Mouse (Mus musculus) neural tube, embryonic 13.5 days (tissue): ENCODE results near the gene Rbks. TPM values are rescaled to one million over a fixed set of nuclear protein-coding genes. Genes with fewer than 3 reads are reported as not detected.

Experiments used
- ATAC-seq: fragments of 200-750 bp; cut with Nextera tagmentation; 2 replicates; pipeline ENCODE4 v1.8.0; 2017; ENCODE audit warnings: low read depth, mild to moderate bottlenecking, moderate TSS enrichment, moderate library complexity
- H3K27ac ChIP-seq: fragments of 300-500 bp; sonication (generic); replicated peaks from 2 replicates; pipeline ENCODE4 v1.5.1; 2015; ENCODE audit warnings: moderate library complexity, mild to moderate bottlenecking, inconsistent platforms
- H3K27me3 ChIP-seq: fragments of 300-500 bp; sonication (generic); 2 replicates; pipeline ENCODE4 v1.6.1; 2015; ENCODE audit warnings: mild to moderate bottlenecking, inconsistent platforms
- H3K36me3 ChIP-seq: fragments of 300-500 bp; sonication (generic); 2 replicates; pipeline ENCODE4 v1.6.1; 2015; ENCODE audit warnings: mild to moderate bottlenecking, inconsistent platforms
- H3K4me1 ChIP-seq: fragments of 300-500 bp; sonication (generic); replicated peaks from 2 replicates; pipeline ENCODE4 v1.6.1; 2015; ENCODE audit warnings: inconsistent platforms
- H3K4me2 ChIP-seq: fragments of 300-500 bp; sonication (generic); 2 replicates; pipeline ENCODE4 v1.6.1; 2015; ENCODE audit warnings: inconsistent platforms, mild to moderate bottlenecking, moderate library complexity
- H3K4me3 ChIP-seq: fragments of 300-500 bp; sonication (generic); 2 replicates; pipeline ENCODE4 v1.5.1; 2015; ENCODE audit warnings: mild to moderate bottlenecking, inconsistent platforms
- H3K9ac ChIP-seq: fragments of 300-500 bp; sonication (generic); 2 replicates; pipeline ENCODE4 v1.6.1; 2015; ENCODE audit warnings: moderate library complexity, mild to moderate bottlenecking, inconsistent platforms
- H3K9me3 ChIP-seq: fragments of 300-500 bp; sonication (generic); 2 replicates; pipeline ENCODE4 v1.6.1; 2016; ENCODE audit warnings: inconsistent platforms
- WGBS: fragments of 180-500 bp; shearing (Covaris S2); methylation state at CpG from one replicate; pipeline ENCODE4 v1.1.7; 2015; 5-methylcytosine and 5-hydroxymethylcytosine counted together
- polyA plus RNA-seq: library from polyadenylated mRNA; unstranded; fragments of >200 nt; fragmentation: Nextera tagmentation; extraction: Ambion mirVana; gene quantifications from 2 replicates; pipeline ENCODE4 v1.2.1, GENCODE M21; 2015

Gene Rbks
- polyA plus RNA-seq, result 3.5 and 3.8 TPM in 2 replicates

DNA sequence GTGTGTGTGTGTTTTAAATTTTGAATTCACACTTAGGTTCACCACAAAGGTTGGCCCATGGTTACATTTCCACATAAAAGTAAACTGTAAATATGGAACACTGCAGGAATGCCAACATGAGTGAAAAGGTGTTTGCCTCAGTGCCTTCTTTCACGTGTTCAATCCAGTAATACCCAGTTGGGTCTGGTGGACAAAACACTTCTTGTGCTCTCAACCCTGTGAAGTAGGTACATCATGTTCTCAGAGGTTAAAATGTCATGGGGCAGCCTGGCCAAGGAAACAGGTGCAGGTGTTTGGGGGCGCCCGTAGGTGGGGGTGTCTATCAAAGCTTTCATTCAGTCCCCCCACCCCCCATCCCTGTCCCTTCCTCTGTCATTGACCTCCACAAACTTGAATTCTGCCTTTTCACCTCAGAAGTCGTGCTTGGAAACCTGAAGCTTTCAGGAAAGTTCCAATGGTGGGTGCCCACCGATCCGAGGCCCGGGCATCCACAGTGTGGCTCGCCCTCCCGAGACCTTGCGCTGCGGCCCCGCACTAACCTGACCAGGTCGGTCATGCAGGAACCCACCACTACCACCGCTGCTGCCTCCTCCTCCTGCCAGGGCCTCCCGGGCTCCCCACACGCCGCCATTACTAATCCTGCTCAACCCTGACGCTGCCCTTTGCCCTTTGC is at the start of gene Rbks:
Gene Rbks, minus strand, starts transcription at position 657 of the 673 bp plus-strand sequence.
- Histone ChIP-seq H3K27me3 (no peaks in the 10 kb centered on the region), H3K4me2 (peak within 1 kb of the TSS; percentile 83), H3K4me1 (peaks cover 15% of the 10 kb centered on the region), H3K9me3 (no peaks in the 10 kb centered on the region), H3K27ac (peak within 1 kb of the TSS; percentile 95), H3K36me3 (no peaks in the 10 kb centered on the region), H3K4me3 (peak within 1 kb of the TSS; percentile 80), H3K9ac (peak within 1 kb of the TSS; percentile 88)
- peak; percentile 2 for ATAC-seq
- 8% methylated on average over 18 of the region's 18 CpGs for WGBS

DNA sequence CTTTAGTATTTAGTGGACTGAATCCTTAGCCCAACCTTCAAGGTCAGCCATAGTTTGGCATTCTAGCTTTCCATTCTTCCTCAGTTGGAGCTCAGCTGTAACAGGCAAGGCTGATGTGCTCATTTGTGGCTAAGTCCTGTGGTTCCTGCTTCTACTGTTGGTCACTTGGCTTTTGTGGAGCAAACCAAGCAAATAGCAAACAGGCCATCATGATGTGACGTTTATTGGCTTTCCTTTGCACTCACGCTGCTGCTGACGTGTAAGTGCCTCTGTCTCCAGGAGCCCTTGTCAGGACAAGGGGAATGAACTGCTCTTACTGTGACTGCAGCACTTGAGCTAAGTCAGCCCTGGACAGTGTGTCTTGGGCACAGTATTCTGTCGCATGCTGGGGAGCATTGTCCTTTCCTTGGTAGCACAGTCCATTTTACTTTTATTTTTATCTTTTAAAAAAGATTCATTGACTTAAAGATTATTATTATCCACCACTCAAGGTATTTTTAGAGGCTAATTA is 45.1 kb upstream of the Rbks start:
- Histone ChIP-seq H3K9me3 (no peaks in the 10 kb centered on the region), H3K27me3 (no peaks in the 10 kb centered on the region), H3K36me3 (no peaks in the 10 kb centered on the region), H3K4me2 (no peak overlapping the region), H3K27ac (no peak overlapping the region), H3K9ac (no peak overlapping the region), H3K4me3 (no peak overlapping the region), H3K4me1 (no peaks in the 10 kb centered on the region)
- ATAC-seq, result no peak
- 42% methylated on average over 4 of the region's 4 CpGs for WGBS

DNA sequence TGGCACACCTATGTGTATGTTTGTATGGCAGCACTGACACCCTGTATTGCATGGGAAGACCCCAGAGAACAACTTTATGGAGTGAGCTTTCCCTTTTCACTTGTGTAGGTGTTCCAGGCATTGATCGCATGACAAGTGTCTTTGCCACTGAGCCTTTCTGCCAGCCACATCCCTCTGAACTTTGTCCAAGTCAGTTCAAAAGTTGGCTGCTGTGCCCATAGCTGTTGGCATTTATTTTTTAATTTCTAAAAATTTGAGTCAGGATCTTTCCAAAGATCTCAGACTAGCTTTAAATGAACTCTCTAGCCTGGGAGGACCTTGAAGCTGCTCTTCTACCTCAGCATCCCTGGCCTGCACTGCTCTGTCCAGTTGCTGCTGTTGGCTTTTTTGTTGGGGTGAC is 44.5 kb upstream of the Rbks start:
- no peaks in the 10 kb centered on the region for H3K36me3 ChIP-seq
- 100% methylated on average over 1 of the region's 1 CpGs for WGBS
- ATAC-seq, result no peak

GRCm38 (mm10) chr5:31732644-31733338 is 35.4 kb upstream of the Rbks start:
- Histone ChIP-seq H3K36me3 (no peaks in the 10 kb centered on the region), H3K27me3 (no peaks in the 10 kb centered on the region), H3K27ac (no peak overlapping the region), H3K4me3 (no peak overlapping the region), H3K4me1 (no peaks in the 10 kb centered on the region), H3K4me2 (no peak overlapping the region), H3K9ac (no peak overlapping the region), H3K9me3 (no peaks in the 10 kb centered on the region)
- no peak for ATAC-seq
- WGBS, result 52% methylated on average over 3 of the region's 3 CpGs

More for the DNA sequence above, 44.5 kb upstream of the Rbks start:
- no peak overlapping the region for H3K27ac ChIP-seq
- H3K27me3 ChIP-seq, result no peaks in the 10 kb centered on the region
- H3K9me3 ChIP-seq, result no peaks in the 10 kb centered on the region
- no peaks in the 10 kb centered on the region for H3K4me1 ChIP-seq
- H3K4me3 ChIP-seq, result no peak overlapping the region
- H3K4me2 ChIP-seq, result no peak overlapping the region
- no peak overlapping the region for H3K9ac ChIP-seq

DNA sequence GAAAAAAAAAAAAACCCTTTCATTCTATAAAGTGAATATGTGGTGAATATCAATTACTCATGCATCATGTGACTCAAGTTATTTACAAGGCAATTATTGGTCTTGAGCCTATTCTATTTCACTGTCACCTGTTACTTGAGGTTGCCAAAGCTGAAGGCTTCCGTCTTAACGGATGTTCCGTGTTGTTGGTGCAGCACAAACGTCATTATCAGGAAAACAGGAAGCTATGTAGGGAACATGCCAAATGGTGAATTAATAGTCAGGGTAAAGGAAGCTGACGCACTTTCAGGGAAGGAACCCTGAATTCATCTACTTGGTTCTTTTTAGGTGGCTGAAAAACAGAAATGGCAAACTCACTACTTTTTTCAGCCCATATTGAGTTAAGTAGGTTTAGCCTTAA is 30.0 kb upstream of the Rbks start:
- 82% methylated on average over 5 of the region's 5 CpGs for WGBS
- no peak for ATAC-seq
- H3K9ac ChIP-seq, result no peak overlapping the region
- H3K4me1 ChIP-seq, result no peaks in the 10 kb centered on the region
- H3K27ac ChIP-seq, result no peak overlapping the region
- H3K9me3 ChIP-seq, result no peaks in the 10 kb centered on the region
- H3K27me3 ChIP-seq, result no peaks in the 10 kb centered on the region
- H3K4me3 ChIP-seq, result no peak overlapping the region
- H3K36me3 ChIP-seq, result no peaks in the 10 kb centered on the region
- H3K4me2 ChIP-seq, result no peak overlapping the region

DNA sequence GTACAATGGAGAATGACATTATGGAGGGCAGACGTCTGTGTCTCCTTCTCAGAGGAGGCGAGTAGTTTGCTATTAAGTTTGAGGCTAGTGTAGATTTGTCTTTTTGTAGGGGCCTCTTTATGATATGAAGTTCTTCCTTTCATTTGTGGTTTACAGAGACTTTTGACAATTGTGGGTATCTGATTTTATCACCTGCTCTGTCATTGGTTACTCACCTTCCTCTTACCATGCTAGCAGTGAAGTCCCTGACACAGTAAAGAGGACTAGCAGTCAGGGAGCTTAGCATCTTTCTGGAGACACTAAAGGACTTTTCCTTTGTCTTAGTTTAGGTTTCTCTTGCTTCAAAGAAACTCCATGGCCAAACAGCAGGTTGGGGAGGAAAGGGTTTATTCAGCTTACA is 28.5 kb upstream of the Rbks start:
- Histone ChIP-seq H3K4me1 (no peaks in the 10 kb centered on the region), H3K36me3 (no peaks in the 10 kb centered on the region), H3K9ac (no peak overlapping the region), H3K4me2 (no peak overlapping the region), H3K27ac (no peak overlapping the region), H3K27me3 (no peaks in the 10 kb centered on the region), H3K9me3 (no peaks in the 10 kb centered on the region), H3K4me3 (no peak overlapping the region)
- ATAC-seq, result no peak
- WGBS, result 82% methylated on average over 2 of the region's 2 CpGs

DNA sequence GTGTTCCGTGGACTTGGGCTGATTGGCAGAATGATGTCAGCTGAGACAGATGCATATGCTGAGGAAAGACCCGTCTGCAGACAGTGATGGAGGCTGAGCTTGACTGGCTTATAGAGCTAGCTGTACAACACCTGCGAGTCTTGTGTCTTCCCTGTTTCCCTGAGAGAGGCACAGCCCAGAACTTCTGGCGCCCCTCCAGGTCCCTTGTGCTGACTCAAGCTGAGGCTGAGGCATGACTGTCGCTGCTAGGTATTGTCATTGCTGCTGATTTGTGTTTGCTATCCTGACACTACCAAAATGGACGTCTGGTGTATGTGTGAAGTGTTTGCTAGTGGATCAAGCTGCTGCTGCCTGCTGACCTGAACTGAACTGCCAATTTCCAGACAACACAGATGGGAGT is 27.1 kb upstream of the Rbks start:
- H3K4me3 ChIP-seq, result no peak overlapping the region
- H3K9ac ChIP-seq, result no peak overlapping the region
- H3K4me1 ChIP-seq, result no peaks in the 10 kb centered on the region
- ATAC-seq, result no peak
- H3K9me3 ChIP-seq, result no peaks in the 10 kb centered on the region
- H3K4me2 ChIP-seq, result no peak overlapping the region
- H3K27me3 ChIP-seq, result no peaks in the 10 kb centered on the region
- 71% methylated on average over 6 of the region's 6 CpGs for WGBS
- no peaks in the 10 kb centered on the region for H3K36me3 ChIP-seq
- no peak overlapping the region for H3K27ac ChIP-seq

DNA sequence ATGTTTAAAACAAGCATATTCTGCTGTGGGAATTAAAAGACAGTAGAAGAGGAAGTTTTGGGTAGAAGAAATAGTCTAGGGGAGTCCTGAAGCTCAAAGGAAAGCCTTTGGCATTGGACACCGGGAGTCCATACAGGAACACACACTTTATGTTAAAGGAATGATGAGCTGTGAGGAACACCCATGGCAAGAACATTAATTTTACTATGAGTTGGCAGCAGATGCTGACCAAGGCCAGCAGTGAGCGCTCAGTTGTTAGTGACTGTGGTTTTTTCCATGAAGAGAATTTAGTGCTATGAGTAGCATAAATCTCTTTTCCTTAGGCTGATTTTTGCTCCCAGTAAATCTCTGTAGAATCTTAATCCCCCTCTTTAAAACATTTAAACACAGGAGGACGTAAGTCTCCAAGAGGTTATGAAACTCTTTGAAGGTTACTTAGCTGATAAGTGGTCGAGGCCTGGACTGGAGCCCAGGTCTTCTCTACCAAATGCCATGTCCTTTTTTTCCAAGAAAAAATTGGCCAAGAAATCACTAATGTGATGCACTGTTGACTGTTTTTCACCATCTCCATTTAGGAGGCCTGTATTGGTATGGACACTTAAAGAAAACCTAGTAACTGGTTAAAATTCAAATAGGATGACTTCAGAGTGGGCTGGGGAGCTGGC is 18.2 kb upstream of the Rbks start:
- Histone ChIP-seq H3K4me3 (no peak overlapping the region), H3K9ac (no peak overlapping the region), H3K36me3 (no peaks in the 10 kb centered on the region), H3K27ac (no peak overlapping the region), H3K4me1 (no peaks in the 10 kb centered on the region), H3K4me2 (no peak overlapping the region), H3K27me3 (no peaks in the 10 kb centered on the region), H3K9me3 (no peaks in the 10 kb centered on the region)
- WGBS, result 81% methylated on average over 4 of the region's 4 CpGs
- no peak for ATAC-seq

DNA sequence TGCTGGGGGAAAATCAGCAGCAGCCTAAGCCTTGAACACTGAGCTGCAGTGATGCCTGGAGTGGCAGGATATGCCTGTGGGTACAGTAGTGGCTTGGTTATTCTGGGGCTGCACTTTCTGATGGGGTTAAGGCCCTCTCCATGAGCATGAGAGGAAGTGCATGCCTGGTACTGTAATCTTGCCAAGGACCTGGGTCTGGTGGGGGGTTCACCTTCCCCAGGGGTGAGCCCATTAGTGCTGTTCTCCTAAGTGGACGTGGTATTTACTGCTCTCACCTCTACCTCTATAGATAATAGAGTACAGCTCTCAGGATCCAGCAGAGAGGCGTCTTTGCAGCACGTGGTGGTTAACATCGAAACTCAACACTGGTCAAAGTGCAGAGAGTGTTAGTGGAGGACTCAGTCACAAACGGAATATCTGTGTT is 16.4 kb upstream of the Rbks start:
- Histone ChIP-seq H3K36me3 (no peaks in the 10 kb centered on the region), H3K4me3 (no peak overlapping the region), H3K27me3 (no peaks in the 10 kb centered on the region), H3K9ac (no peak overlapping the region), H3K27ac (no peak overlapping the region), H3K4me2 (no peak overlapping the region), H3K9me3 (no peaks in the 10 kb centered on the region), H3K4me1 (no peaks in the 10 kb centered on the region)
- 79% methylated on average over 5 of the region's 5 CpGs for WGBS
- ATAC-seq, result no peak

GRCm38 (mm10) chr5:31713280-31713711 is 15.9 kb upstream of the Rbks start:
- no peaks in the 10 kb centered on the region for H3K36me3 ChIP-seq
- no peaks in the 10 kb centered on the region for H3K9me3 ChIP-seq
- H3K4me1 ChIP-seq, result no peaks in the 10 kb centered on the region
- 87% methylated on average over 2 of the region's 2 CpGs for WGBS
- ATAC-seq, result no peak
- no peak overlapping the region for H3K4me2 ChIP-seq
- H3K27me3 ChIP-seq, result no peaks in the 10 kb centered on the region
- H3K9ac ChIP-seq, result no peak overlapping the region
- H3K4me3 ChIP-seq, result no peak overlapping the region
- no peak overlapping the region for H3K27ac ChIP-seq

DNA sequence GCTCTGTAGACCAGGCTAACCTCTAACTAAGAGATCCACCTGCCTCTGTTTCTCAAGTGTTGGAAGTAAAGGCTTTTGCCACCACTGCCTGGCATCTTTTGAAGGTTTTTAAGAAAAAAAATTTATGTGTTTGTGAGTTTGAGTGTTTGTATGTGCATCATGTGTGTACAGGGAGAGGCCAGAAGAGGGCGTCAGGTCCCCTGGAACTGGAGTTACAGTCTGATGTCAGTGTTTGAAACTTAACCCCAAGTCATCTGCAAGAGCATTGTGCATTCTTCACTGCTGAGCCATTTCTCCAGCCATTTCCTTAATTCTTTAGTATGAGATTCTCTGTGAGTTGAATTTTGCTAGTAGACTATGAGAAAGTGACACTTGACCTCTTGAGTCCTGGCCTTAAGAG is 12.0 kb upstream of the Rbks start:
- Histone ChIP-seq H3K27me3 (no peaks in the 10 kb centered on the region), H3K36me3 (peaks cover 4% of the 10 kb centered on the region; the same call in 1 of the 2 replicates), H3K4me3 (no peak overlapping the region), H3K4me2 (no peak overlapping the region), H3K27ac (no peak overlapping the region), H3K9me3 (no peaks in the 10 kb centered on the region), H3K4me1 (no peaks in the 10 kb centered on the region), H3K9ac (no peak overlapping the region)
- 69% methylated on average over 1 of the region's 1 CpGs for WGBS
- ATAC-seq, result no peak

- no peak for ATAC-seq
- no peaks in the 10 kb centered on the region for H3K27me3 ChIP-seq
- no peak overlapping the region for H3K9ac ChIP-seq
- no peak overlapping the region for H3K27ac ChIP-seq
- H3K4me3 ChIP-seq, result no peak overlapping the region
- WGBS, result 83% methylated on average over 4 of the region's 4 CpGs
- peaks cover 8% of the 10 kb centered on the region; the same call in 1 of the 2 replicates for H3K36me3 ChIP-seq
- H3K9me3 ChIP-seq, result no peaks in the 10 kb centered on the region
- no peak overlapping the region for H3K4me2 ChIP-seq
- H3K4me1 ChIP-seq, result no peaks in the 10 kb centered on the region
Measured at GRCm38 (mm10) chr5:31706826-31707225, 9.4 kb upstream of the Rbks start.
